Mouse (Mus musculus) heart, adult 2 months (tissue): ENCODE measurements around the gene Tmem91. TPM values are rescaled to one million over a fixed set of nuclear protein-coding genes. Genes with fewer than 3 reads are reported as not detected.
A peak's percentile ranks its signal among the peaks of the same experiment; 100 is the strongest.

Experiments
- DNase-seq, 2 experiments: peaks; one replicate each; pipeline ENCODE4 v3.0.0; 2021
- H3K27ac ChIP-seq: fragments of 200-600 bp; 2 replicates; pipeline ENCODE4 v1.8.1; 2022
- H3K27me3 ChIP-seq: fragments of 200-500 bp; 2 replicates; pipeline ENCODE4 v1.6.1; 2012; ENCODE audit warnings: mild to moderate bottlenecking, low read length, inconsistent platforms, mixed read lengths; ENCODE audit not compliant: control insufficient read depth, insufficient read depth
- H3K36me3 ChIP-seq: fragments of 200-500 bp; 2 replicates; pipeline ENCODE4 v1.6.1; 2012; ENCODE audit warnings: low read length, inconsistent platforms; ENCODE audit not compliant: control insufficient read depth, insufficient read depth
- H3K4me1 ChIP-seq: fragments of 200-500 bp; 2 replicates; pipeline ENCODE4 v1.6.1; 2011; ENCODE audit warnings: low read length; ENCODE audit not compliant: control insufficient read depth, insufficient read depth
- H3K4me3 ChIP-seq: fragments of 200-600 bp; 2 replicates; pipeline ENCODE4 v1.8.1; 2022
- H3K79me2 ChIP-seq: fragments of 200-500 bp; replicated peaks from 2 replicates; pipeline ENCODE4 v1.6.1; 2012; ENCODE audit warnings: mild to moderate bottlenecking, inconsistent platforms, low read length, moderate library complexity, mixed read lengths; ENCODE audit not compliant: control insufficient read depth, insufficient read depth
- H3K9ac ChIP-seq: fragments of 200-500 bp; 2 replicates; pipeline ENCODE4 v1.6.1; 2012; ENCODE audit warnings: low read depth, mild to moderate bottlenecking, control low read depth, inconsistent platforms, low read length, mixed read lengths
- CTCF ChIP-seq: fragments of 200-600 bp; IDR thresholded peaks from 2 replicates; pipeline ENCODE4 v1.8.1; 2022; ENCODE audit warnings: antibody characterized with exemption, mild to moderate bottlenecking, moderate library complexity
- EP300 ChIP-seq: fragments of 200-500 bp; IDR thresholded peaks from 2 replicates; pipeline ENCODE4 v1.6.1; 2011; ENCODE audit warnings: low read depth, low read length, control low read depth; ENCODE audit not compliant: insufficient read depth
- POLR2A ChIP-seq: fragments of 200-500 bp; IDR thresholded peaks from 2 replicates; pipeline ENCODE4 v1.6.1; 2011; ENCODE audit warnings: mild to moderate bottlenecking, low read depth, low read length, control low read depth; ENCODE audit not compliant: insufficient read depth
- WGBS: fragments of 180-500 bp; shearing (Covaris S2); methylation state at CpG from one replicate; pipeline ENCODE4 v1.1.7; 2018; 5-methylcytosine and 5-hydroxymethylcytosine counted together
- intact Hi-C: fragments of 180-260 bp; cut with DNase I; formaldehyde crosslinking; loops from one replicate; pipeline ENCODE4 v1.15.1; 2025
- polyA plus RNA-seq: library from polyadenylated mRNA; depleted of rRNA; stranded (reverse); fragments of >200 nt; gene quantifications from 2 replicates; pipeline ENCODE4 v1.2.3, GENCODE M21; 2012
- total RNA-seq, 2 experiments: library from RNA; stranded (reverse); gene quantifications; 2 replicates each; pipeline ENCODE4 v1.2.3; 2021

Tmem91 gene
- total and polyA plus RNA-seq, 3 experiments = not detected

GRCm38 (mm10) chr7:25636373-25636772, 38.6 kb downstream of the Tmem91 start:
- intact Hi-C loops = no loop called here
- TF ChIP-seq EP300 (no peak), CTCF (no peak), POLR2A (no peak)
- peak in 1 of 2 experiments; percentile 60 for DNase-seq
- H3K27ac ChIP-seq = no peak overlapping the region
- no peaks in the 10 kb centered on the region for H3K79me2 ChIP-seq
- H3K4me1 ChIP-seq = no peaks in the 10 kb centered on the region
- no peaks in the 10 kb centered on the region for H3K27me3 ChIP-seq
- H3K36me3 ChIP-seq = no peaks in the 10 kb centered on the region
- WGBS = 49% methylated on average over 3 of the region's 3 CpGs
- H3K4me3 ChIP-seq = no peak overlapping the region
- H3K9ac ChIP-seq = no peak overlapping the region

GRCm38 (mm10) chr7:25632679-25633078, 42.3 kb downstream of the Tmem91 start:
- Histone ChIP-seq H3K27ac (no peak overlapping the region), H3K27me3 (no peaks in the 10 kb centered on the region), H3K4me3 (no peak overlapping the region), H3K4me1 (no peaks in the 10 kb centered on the region; the same call in 1 of the 2 replicates), H3K36me3 (no peaks in the 10 kb centered on the region), H3K79me2 (no peaks in the 10 kb centered on the region), H3K9ac (no peak overlapping the region)
- 80% methylated on average over 5 of the region's 5 CpGs for WGBS
- DNase-seq = no peak
- TF ChIP-seq CTCF (no peak), EP300 (no peak), POLR2A (no peak)
- intact Hi-C loops = no loop called here

GRCm38 (mm10) chr7:25628323-25628620, 46.7 kb downstream of the Tmem91 start:
- intact Hi-C loops = no loop called here
- no peaks in the 10 kb centered on the region for H3K27me3 ChIP-seq
- peak overlapping the region; percentile 72 for H3K9ac ChIP-seq
- no peak for TF ChIP-seq EP300
- TF ChIP-seq CTCF = no peak
- TF ChIP-seq POLR2A = no peak
- no peak for DNase-seq
- 37% methylated on average over 8 of the region's 8 CpGs for WGBS
- no peaks in the 10 kb centered on the region for H3K36me3 ChIP-seq
- peaks cover 6% of the 10 kb centered on the region for H3K4me1 ChIP-seq
- H3K27ac ChIP-seq = no peak overlapping the region; the same call in 1 of the 2 replicates
- H3K79me2 ChIP-seq = no peaks in the 10 kb centered on the region
- H3K4me3 ChIP-seq = peak overlapping the region; percentile 53; the same call in 1 of the 2 replicates

GRCm38 (mm10) chr7:25627431-25628322, 47.3 kb downstream of the Tmem91 start:
- Histone ChIP-seq H3K79me2 (no peaks in the 10 kb centered on the region), H3K4me1 (peaks cover 6% of the 10 kb centered on the region), H3K27ac (peak overlapping the region; percentile 81), H3K27me3 (no peaks in the 10 kb centered on the region), H3K4me3 (peak overlapping the region; percentile 53), H3K9ac (peak overlapping the region; percentile 85), H3K36me3 (no peaks in the 10 kb centered on the region)
- WGBS = 17% methylated on average over 38 of the region's 38 CpGs
- peak; percentile 52; the same call in 1 of the 2 replicates for TF ChIP-seq POLR2A
- TF ChIP-seq CTCF = no peak
- intact Hi-C loops = loop anchor here (2.0 kb wide), 1 partner anchor 31 kb away; the partner anchor contains the start of genes Bckdha and Exosc5
- peak; percentile 85 for DNase-seq

- no peaks in the 10 kb centered on the region for H3K79me2 ChIP-seq
- peak; percentile 33; the same call in 1 of the 2 replicates for TF ChIP-seq POLR2A
- no peak for TF ChIP-seq CTCF
- TF ChIP-seq EP300 = 0 out of 2 replicates have a peak, but pooled peaks have one; percentile 7
- peak within 1 kb of the TSS; percentile 53 for H3K4me3 ChIP-seq
- peak; percentile 77 to 84 for DNase-seq
- H3K27ac ChIP-seq = peak within 1 kb of the TSS; percentile 81
- H3K4me1 ChIP-seq = peaks cover 6% of the 10 kb centered on the region
- intact Hi-C loops = loop anchor here (2.0 kb wide), 1 partner anchor 32 kb away; the partner anchor contains the start of genes Bckdha and Exosc5
- no peaks in the 10 kb centered on the region for H3K27me3 ChIP-seq
- peak within 1 kb of the TSS; percentile 85 for H3K9ac ChIP-seq
- no peaks in the 10 kb centered on the region for H3K36me3 ChIP-seq
- WGBS = 5% methylated on average over 29 of the region's 29 CpGs
These were observed 48.2 kb downstream of the Tmem91 start, which contains the start of gene B3gnt8 for GRCm38 (mm10) chr7:25626509-25627430. TSS of gene B3gnt8 (plus strand) at chr7:25626654.
